Mouse (Mus musculus): ENCODE data around the gene Aldh18a1. TPM values are rescaled to one million over a fixed set of nuclear protein-coding genes. Genes with fewer than 3 reads are reported as not detected.

Aldh18a1 gene
- polyA plus RNA-seq, 1 experiment, result not detected

- Histone ChIP-seq H3K4me1 (ENCODE audit: control insufficient read depth, insufficient read depth, low read length) (no peaks in the 10 kb centered on the region), H3K4me3 (ENCODE audit: insufficient read depth, low read depth, low read length) (no peak overlapping the region), H3K27ac (ENCODE audit: insufficient read depth, low read depth, low read length) (no peak overlapping the region)
- TF ChIP-seq POLR2A (IDR thresholded peaks at IDR 0.05; ENCODE audit: insufficient read depth, low read depth, low read length), result no peak
- TF ChIP-seq CTCF (IDR thresholded peaks at IDR 0.05; ENCODE audit: insufficient read depth, low read depth, low read length), result no peak
- WGBS, result 59% methylated on average over 5 of the region's 5 CpGs
Measured at GRCm38 (mm10) chr19:40548796-40549515, 39.3 kb downstream of the Aldh18a1 start.

GRCm38 (mm10) chr19:40548386-40548785 is 39.9 kb downstream of the Aldh18a1 start:
- H3K27ac ChIP-seq (ENCODE audit: insufficient read depth, low read depth, low read length), result no peak overlapping the region
- H3K4me3 ChIP-seq (ENCODE audit: insufficient read depth, low read depth, low read length), result no peak overlapping the region
- no peaks in the 10 kb centered on the region for H3K4me1 ChIP-seq (ENCODE audit: control insufficient read depth, insufficient read depth, low read length)
- TF ChIP-seq POLR2A (IDR thresholded peaks at IDR 0.05; ENCODE audit: insufficient read depth, low read depth, low read length), result no peak
- no peak for TF ChIP-seq CTCF (IDR thresholded peaks at IDR 0.05; ENCODE audit: insufficient read depth, low read depth, low read length)
- 90% methylated on average over 6 of the region's 6 CpGs for WGBS

- TF ChIP-seq CTCF (IDR thresholded peaks at IDR 0.05; ENCODE audit: insufficient read depth, low read depth, low read length), result 0 out of 2 replicates have a peak, but pooled peaks have one; percentile 31
- TF ChIP-seq POLR2A (IDR thresholded peaks at IDR 0.05; ENCODE audit: insufficient read depth, low read depth, low read length), result no peak
- Histone ChIP-seq H3K27ac (ENCODE audit: insufficient read depth, low read depth, low read length) (no peak overlapping the region), H3K4me1 (ENCODE audit: control insufficient read depth, insufficient read depth, low read length) (no peaks in the 10 kb centered on the region), H3K4me3 (ENCODE audit: insufficient read depth, low read depth, low read length) (no peak overlapping the region)
- 5% methylated on average over 3 of the region's 3 CpGs for WGBS
Measured at GRCm38 (mm10) chr19:40544856-40545255, 43.4 kb downstream of the Aldh18a1 start.

- Histone ChIP-seq H3K27ac (ENCODE audit: insufficient read depth, low read depth, low read length) (no peak overlapping the region), H3K4me1 (ENCODE audit: control insufficient read depth, insufficient read depth, low read length) (no peaks in the 10 kb centered on the region), H3K4me3 (ENCODE audit: insufficient read depth, low read depth, low read length) (no peak overlapping the region)
- TF ChIP-seq POLR2A (IDR thresholded peaks at IDR 0.05; ENCODE audit: insufficient read depth, low read depth, low read length) (no peak), CTCF (IDR thresholded peaks at IDR 0.05; ENCODE audit: insufficient read depth, low read depth, low read length) (no peak)
- 92% methylated on average over 7 of the region's 7 CpGs for WGBS
Measured at GRCm38 (mm10) chr19:40542776-40543175, 45.5 kb downstream of the Aldh18a1 start.

- TF ChIP-seq POLR2A (IDR thresholded peaks at IDR 0.05; ENCODE audit: insufficient read depth, low read depth, low read length) (no peak), CTCF (IDR thresholded peaks at IDR 0.05; ENCODE audit: insufficient read depth, low read depth, low read length) (no peak)
- Histone ChIP-seq H3K27ac (ENCODE audit: insufficient read depth, low read depth, low read length) (no peak overlapping the region), H3K4me1 (ENCODE audit: control insufficient read depth, insufficient read depth, low read length) (no peaks in the 10 kb centered on the region), H3K4me3 (ENCODE audit: insufficient read depth, low read depth, low read length) (no peak overlapping the region)
- WGBS, result 96% methylated on average over 6 of the region's 6 CpGs
Measured at GRCm38 (mm10) chr19:40536526-40536925, 51.7 kb downstream of the Aldh18a1 start.

GRCm38 (mm10) chr19:40532525-40532924 is 55.7 kb downstream of the Aldh18a1 start:
- H3K4me3 ChIP-seq (ENCODE audit: insufficient read depth, low read depth, low read length), result no peak overlapping the region
- H3K4me1 ChIP-seq (ENCODE audit: control insufficient read depth, insufficient read depth, low read length), result no peaks in the 10 kb centered on the region
- H3K27ac ChIP-seq (ENCODE audit: insufficient read depth, low read depth, low read length), result no peak overlapping the region
- 93% methylated on average over 5 of the region's 5 CpGs for WGBS
- TF ChIP-seq POLR2A (IDR thresholded peaks at IDR 0.05; ENCODE audit: insufficient read depth, low read depth, low read length), result no peak
- no peak for TF ChIP-seq CTCF (IDR thresholded peaks at IDR 0.05; ENCODE audit: insufficient read depth, low read depth, low read length)

GRCm38 (mm10) chr19:40530323-40530722 is 57.9 kb downstream of the Aldh18a1 start:
- 71% methylated on average over 2 of the region's 2 CpGs for WGBS
- TF ChIP-seq POLR2A (IDR thresholded peaks at IDR 0.05; ENCODE audit: insufficient read depth, low read depth, low read length) (no peak), CTCF (IDR thresholded peaks at IDR 0.05; ENCODE audit: insufficient read depth, low read depth, low read length) (no peak)
- no peak overlapping the region for H3K4me3 ChIP-seq (ENCODE audit: insufficient read depth, low read depth, low read length)
- peaks cover 9% of the 10 kb centered on the region for H3K4me1 ChIP-seq (ENCODE audit: control insufficient read depth, insufficient read depth, low read length)
- H3K27ac ChIP-seq (ENCODE audit: insufficient read depth, low read depth, low read length), result no peak overlapping the region

GRCm38 (mm10) chr19:40528254-40528653 is 60.0 kb downstream of the Aldh18a1 start:
- TF ChIP-seq POLR2A (IDR thresholded peaks at IDR 0.05; ENCODE audit: insufficient read depth, low read depth, low read length) (no peak), CTCF (IDR thresholded peaks at IDR 0.05; ENCODE audit: insufficient read depth, low read depth, low read length) (no peak)
- H3K4me1 ChIP-seq (ENCODE audit: control insufficient read depth, insufficient read depth, low read length), result peaks cover 12% of the 10 kb centered on the region
- H3K27ac ChIP-seq (ENCODE audit: insufficient read depth, low read depth, low read length), result no peak overlapping the region
- no peak overlapping the region for H3K4me3 ChIP-seq (ENCODE audit: insufficient read depth, low read depth, low read length)

GRCm38 (mm10) chr19:40526367-40527014 is 61.8 kb downstream of the Aldh18a1 start:
- no peak overlapping the region for H3K4me3 ChIP-seq (ENCODE audit: insufficient read depth, low read depth, low read length)
- H3K4me1 ChIP-seq (ENCODE audit: control insufficient read depth, insufficient read depth, low read length), result peaks cover 12% of the 10 kb centered on the region
- TF ChIP-seq POLR2A (IDR thresholded peaks at IDR 0.05; ENCODE audit: insufficient read depth, low read depth, low read length) (no peak), CTCF (IDR thresholded peaks at IDR 0.05; ENCODE audit: insufficient read depth, low read depth, low read length) (no peak)
- 33% methylated on average over 9 of the region's 9 CpGs for WGBS
- no peak overlapping the region for H3K27ac ChIP-seq (ENCODE audit: insufficient read depth, low read depth, low read length)
